Mouse (Mus musculus) embryonic fibroblast, embryonic 13.5 days (primary cell): ENCODE results near the gene Dhrs2.

Experiments used
- CTCF ChIP-seq: IDR thresholded peaks from 2 replicates; pipeline ENCODE4 v1.5.1; 2011; ENCODE audit warnings: mild to moderate bottlenecking, control low read depth, low read length, moderate library complexity, borderline replicate concordance; ENCODE audit not compliant: insufficient read depth
- POLR2A ChIP-seq: IDR thresholded peaks from 2 replicates; pipeline ENCODE4 v1.6.1; 2011; ENCODE audit warnings: low read depth, mild to moderate bottlenecking, control low read depth, low read length, moderate library complexity

GRCm38 (mm10) chr14:55234639-55235038, 12.8 kb downstream of the Dhrs2 start:
- TF ChIP-seq CTCF, result no peak
- TF ChIP-seq POLR2A, result no peak
